Mouse (Mus musculus) hindbrain, embryonic 14.5 days (tissue): ENCODE data around the gene Mthfsd. TPM values are rescaled to one million over a fixed set of nuclear protein-coding genes. Genes with fewer than 3 reads are reported as not detected.

ENCODE experiments used
- microRNA-seq: library from miRNA; unstranded; fragments of <30 nt; microRNA quantifications from one replicate; pipeline ENCODE4, GENCODE M21; 2016
- polyA plus RNA-seq: library from polyadenylated mRNA; unstranded; fragments of >200 nt; fragmentation: Nextera tagmentation; extraction: Ambion mirVana; gene quantifications from 2 replicates; pipeline ENCODE4 v1.2.1, GENCODE M21; 2014

Mthfsd gene
- polyA plus RNA-seq, 1 experiment from 2014 or later = 45.6 TPM

Small RNAs within 50 kb of the gene (microRNA-seq; reads per million reads assigned to microRNA genes)
- not detected for gene Gm27530

Other genes with a start within 250 kb of the Mthfsd start
- 1.1 and 1.7 TPM in 2 replicates for gene Foxf1, start 24.0 kb downstream of the Mthfsd start, polyA plus RNA-seq
- 2.9 and 3.1 TPM in 2 replicates for gene Foxc2, start 7.8 kb upstream of the Mthfsd start, polyA plus RNA-seq
- gene Foxl1, start 19.5 kb upstream of the Mthfsd start, polyA plus RNA-seq = 0.12 and 0.25 TPM in 2 replicates